Mouse (Mus musculus): ENCODE data around the gene Krtap12-1.
"Not testable (repeated sequence)": the region's sequence is repeated elsewhere in the genome, so short reads cannot be mapped to it uniquely, and the experiment has no call there.

Gene Krtap12-1

GRCm38 (mm10) chr10:77750686-77751085 lies 30.3 kb downstream of the Krtap12-1 start:
- DNase-seq: not testable (repeated sequence)

GRCm38 (mm10) chr10:77751254-77751653 lies 30.9 kb downstream of the Krtap12-1 start, which contains the start of gene Gm9736:
TSS of gene Gm9736 (minus strand) at chr10:77751354.
- not testable (repeated sequence) for DNase-seq

GRCm38 (mm10) chr10:77752312-77752711 lies 31.9 kb downstream of the Krtap12-1 start:
- not testable (repeated sequence) for DNase-seq

- DNase-seq: no peak
Measured at GRCm38 (mm10) chr10:77753448-77753847, 33.0 kb downstream of the Krtap12-1 start.

- DNase-seq: not testable (repeated sequence)
Measured at GRCm38 (mm10) chr10:77759582-77759981, 39.2 kb downstream of the Krtap12-1 start, which contains the start of gene Gm3233. TSS of gene Gm3233 (minus strand) at chr10:77759682.

GRCm38 (mm10) chr10:77769727-77770126 lies 49.3 kb downstream of the Krtap12-1 start:
- no peak for DNase-seq

All from lung, postnatal 36 days (tissue).